Mouse (Mus musculus) ES-E14 (cell line): ENCODE measurements around the gene Gm572. TPM values are rescaled to one million over a fixed set of nuclear protein-coding genes. Genes with fewer than 3 reads are reported as not detected.

ENCODE experiments used
- DNase-seq: peaks from one replicate; pipeline ENCODE4 v3.0.0-alpha.2; 2013; ENCODE audit warnings: low read depth, low spot score
- H3K27ac ChIP-seq: 2 replicates; pipeline ENCODE4 v1.5.1; 2012; ENCODE audit warnings: low read depth, mild to moderate bottlenecking, low read length, moderate library complexity, mixed read lengths; ENCODE audit not compliant: poor library complexity, insufficient read depth, severe bottlenecking
- H3K36me3 ChIP-seq: 2 replicates; pipeline ENCODE4 v1.6.1; 2012; ENCODE audit warnings: mild to moderate bottlenecking, low read length, moderate library complexity, mixed read lengths; ENCODE audit not compliant: control insufficient read depth, poor library complexity, insufficient read depth, severe bottlenecking
- H3K4me1 ChIP-seq, 2 experiments: fragments of 150-350 bp in 1 of 2; sonication (generic) in 1 of 2; 2 replicates each; pipeline ENCODE4 v1.6.1; 2012; ENCODE audit warnings: low read length in 2 of 2, mild to moderate bottlenecking in 1 of 2, mixed read lengths in 1 of 2; ENCODE audit not compliant: control insufficient read depth in 2 of 2, insufficient read depth in 2 of 2, poor library complexity in 1 of 2
- H3K4me3 ChIP-seq, 2 experiments: fragments of 150-350 bp in 1 of 2; sonication (generic) in 1 of 2; 2 replicates each; pipeline ENCODE4 v1.5.1; 2012; ENCODE audit warnings: low read length in 2 of 2, low read depth in 1 of 2, mild to moderate bottlenecking in 1 of 2, mixed read lengths in 1 of 2; ENCODE audit not compliant: insufficient read depth in 1 of 2, poor library complexity in 1 of 2, severe bottlenecking in 1 of 2
- H3K9ac ChIP-seq: 2 replicates; pipeline ENCODE4 v1.6.1; 2012; ENCODE audit warnings: low read depth, mild to moderate bottlenecking, low read length, mixed read lengths; ENCODE audit not compliant: poor library complexity, insufficient read depth, severe bottlenecking
- H3K9me3 ChIP-seq: fragments of 150-350 bp; sonication (generic); 2 replicates; pipeline ENCODE4 v1.6.1; 2012; ENCODE audit warnings: low read depth, mild to moderate bottlenecking, low read length; ENCODE audit not compliant: control insufficient read depth, insufficient read depth
- CHD2 ChIP-seq: IDR thresholded peaks from 2 replicates; pipeline ENCODE4 v1.6.1; 2014; ENCODE audit warnings: mild to moderate bottlenecking, low read depth, low read length, inconsistent platforms
- HCFC1 ChIP-seq: IDR thresholded peaks from 2 replicates; pipeline ENCODE4 v1.6.1; 2012; ENCODE audit warnings: low read length, inconsistent platforms, borderline replicate concordance; ENCODE audit not compliant: insufficient read depth
- MAFK ChIP-seq: IDR thresholded peaks from 2 replicates; pipeline ENCODE4 v1.6.1; 2014; ENCODE audit warnings: mild to moderate bottlenecking, low read depth, low read length, inconsistent platforms; ENCODE audit not compliant: insufficient read depth
- ZC3H11A ChIP-seq: IDR thresholded peaks from 2 replicates; pipeline ENCODE4 v1.6.1; 2012; ENCODE audit warnings: low read depth, mild to moderate bottlenecking, inconsistent platforms, low read length, borderline replicate concordance
- ZNF384 ChIP-seq: IDR thresholded peaks from 2 replicates; pipeline ENCODE4 v1.6.1; 2012; ENCODE audit warnings: low read depth, low read length, inconsistent platforms
- in situ Hi-C, 2 experiments: fragments of 600-800 bp; cut with MboI; formaldehyde crosslinking; loops; one replicate each; pipeline ENCODE4 v1.15.1; 2025; ENCODE audit warnings: low sequenced_read_pairs in 2 of 2, inconsistent platforms in 1 of 2; ENCODE audit not compliant: unreplicated experiment in 2 of 2
- total RNA-seq: library from RNA; depleted of rRNA; stranded (reverse); fragments of 300-350 nt; gene quantifications from 2 replicates; pipeline ENCODE4 v1.2.3, GENCODE M21; 2012

The Gm572 gene
- total RNA-seq, 1 experiment = 0.13 TPM

GRCm38 (mm10) chr4:148625756-148626622 lies 17.1 kb upstream of the Gm572 start:
- Histone ChIP-seq H3K36me3 (peaks cover 40% of the 10 kb centered on the region), H3K27ac (peak overlapping the region; percentile 98), H3K4me3 (peak overlapping the region; percentile 83 to 100), H3K9me3 (no peaks in the 10 kb centered on the region), H3K4me1 (peaks cover 3 to 8% of the 10 kb centered on the region in 2 experiments; a peak in 2 of 4 replicates), H3K9ac (peak overlapping the region; percentile 100)
- in situ Hi-C loops = no loop called here
- no peak for TF ChIP-seq CHD2
- TF ChIP-seq ZC3H11A = no peak
- no peak for TF ChIP-seq MAFK
- TF ChIP-seq HCFC1 = no peak
- TF ChIP-seq ZNF384 = no peak
- DNase-seq = no peak

GRCm38 (mm10) chr4:148626623-148627185 lies 16.4 kb upstream of the Gm572 start, which contains the start of gene Tardbp:
Gene Tardbp, minus strand, starts transcription at chr4:148627019.
- TF ChIP-seq MAFK (no peak), ZC3H11A (no peak), CHD2 (peak; percentile 93)
- in situ Hi-C loops = no loop called here
- Histone ChIP-seq H3K9ac (peak within 1 kb of the TSS; percentile 100), H3K27ac (peak within 1 kb of the TSS; percentile 98), H3K36me3 (peaks cover 33% of the 10 kb centered on the region), H3K4me3 (peak within 1 kb of the TSS; percentile 83 to 100), H3K9me3 (no peaks in the 10 kb centered on the region), H3K4me1 (peaks cover 2 to 8% of the 10 kb centered on the region in 2 experiments; a peak in 1 of 4 replicates)
- DNase-seq = peak; percentile 91

- peak overlapping the region; percentile 9 to 32; a peak in 3 of 4 replicates for H3K4me3 ChIP-seq
- H3K9ac ChIP-seq = peak overlapping the region; percentile 21; the same call in 1 of the 2 replicates
- H3K36me3 ChIP-seq = peaks cover 28% of the 10 kb centered on the region
- DNase-seq = no peak
- no peak for TF ChIP-seq HCFC1
- TF ChIP-seq ZNF384 = no peak
- no peak for TF ChIP-seq MAFK
- no peak for TF ChIP-seq CHD2
- no peak for TF ChIP-seq ZC3H11A
- peaks cover 2 to 8% of the 10 kb centered on the region in 2 experiments; a peak in 1 of 4 replicates for H3K4me1 ChIP-seq
- H3K27ac ChIP-seq = no peak overlapping the region; the same call in 1 of the 2 replicates
- in situ Hi-C loops = no loop called here
- H3K9me3 ChIP-seq = no peaks in the 10 kb centered on the region
These were observed 15.9 kb upstream of the Gm572 start for GRCm38 (mm10) chr4:148627246-148627645.

- peaks cover 0 to 8% of the 10 kb centered on the region in 2 experiments; a peak in 1 of 4 replicates for H3K4me1 ChIP-seq
- no peak overlapping the region for H3K4me3 ChIP-seq
- H3K9me3 ChIP-seq = no peaks in the 10 kb centered on the region
- no peaks in the 10 kb centered on the region for H3K36me3 ChIP-seq
- TF ChIP-seq MAFK (no peak), ZNF384 (no peak), CHD2 (no peak), HCFC1 (no peak), ZC3H11A (no peak)
- H3K27ac ChIP-seq = peak overlapping the region; percentile 88; the same call in 1 of the 2 replicates
- in situ Hi-C loops = no loop called here
- no peak overlapping the region for H3K9ac ChIP-seq
- no peak for DNase-seq
These were observed 11.0 kb upstream of the Gm572 start for GRCm38 (mm10) chr4:148632013-148632692.
